Mouse (Mus musculus) urinary bladder, postnatal 4 days (tissue): ENCODE measurements around the gene Ankrd55.
"Not testable (repeated sequence)": the region's sequence is repeated elsewhere in the genome, so short reads cannot be mapped to it uniquely, and the experiment has no call there.

ENCODE experiments used
- DNase-seq, 2 experiments: peaks; one replicate each; pipeline ENCODE4 v3.0.0; 2021 to 2022; ENCODE audit warnings: low spot score in 2 of 2

Ankrd55 gene

GRCm38 (mm10) chr13:112412251-112412650, 124.0 kb downstream of the Ankrd55 start:
- no peak for DNase-seq

- no peak for DNase-seq
Observed at GRCm38 (mm10) chr13:112412824-112413223, 124.6 kb downstream of the Ankrd55 start.

- no peak for DNase-seq
Observed at GRCm38 (mm10) chr13:112413611-112414010, 125.4 kb downstream of the Ankrd55 start.

GRCm38 (mm10) chr13:112415896-112416295, 127.6 kb downstream of the Ankrd55 start:
- no peak for DNase-seq

GRCm38 (mm10) chr13:112416410-112417162, 128.3 kb downstream of the Ankrd55 start:
- DNase-seq, result no peak

- no peak for DNase-seq
Observed at GRCm38 (mm10) chr13:112417163-112417523, 128.9 kb downstream of the Ankrd55 start.

- DNase-seq, result no peak
Observed at GRCm38 (mm10) chr13:112417861-112418423, 129.7 kb downstream of the Ankrd55 start.

- DNase-seq, result no peak
Observed at GRCm38 (mm10) chr13:112418595-112418994, 130.3 kb downstream of the Ankrd55 start.

GRCm38 (mm10) chr13:112424212-112424611, 136.0 kb downstream of the Ankrd55 start:
- no peak for DNase-seq

- DNase-seq, result no peak
Observed at GRCm38 (mm10) chr13:112424635-112425034, 136.4 kb downstream of the Ankrd55 start.

- no peak for DNase-seq
Observed at GRCm38 (mm10) chr13:112425181-112425654, 137.0 kb downstream of the Ankrd55 start.

- DNase-seq, result no peak
Observed at GRCm38 (mm10) chr13:112426265-112427135, 138.2 kb downstream of the Ankrd55 start.

- not testable (repeated sequence) for DNase-seq
Observed at GRCm38 (mm10) chr13:112427136-112427470, 138.9 kb downstream of the Ankrd55 start.

- DNase-seq, result no peak
Observed at GRCm38 (mm10) chr13:112427521-112427920, 139.3 kb downstream of the Ankrd55 start.

GRCm38 (mm10) chr13:112433271-112433670, 145.0 kb downstream of the Ankrd55 start:
- DNase-seq, result no peak
